Mouse (Mus musculus): ENCODE results near the gene Mcoln2. TPM values are rescaled to one million over a fixed set of nuclear protein-coding genes. Genes with fewer than 3 reads are reported as not detected.

The Mcoln2 gene
- polyA plus RNA-seq, 1 experiment = 1.3 TPM

GRCm38 (mm10) chr3:146227427-146227826 lies 77.8 kb downstream of the Mcoln2 start:
- DNase-seq (ENCODE audit: low spot score) = no peak

DNA sequence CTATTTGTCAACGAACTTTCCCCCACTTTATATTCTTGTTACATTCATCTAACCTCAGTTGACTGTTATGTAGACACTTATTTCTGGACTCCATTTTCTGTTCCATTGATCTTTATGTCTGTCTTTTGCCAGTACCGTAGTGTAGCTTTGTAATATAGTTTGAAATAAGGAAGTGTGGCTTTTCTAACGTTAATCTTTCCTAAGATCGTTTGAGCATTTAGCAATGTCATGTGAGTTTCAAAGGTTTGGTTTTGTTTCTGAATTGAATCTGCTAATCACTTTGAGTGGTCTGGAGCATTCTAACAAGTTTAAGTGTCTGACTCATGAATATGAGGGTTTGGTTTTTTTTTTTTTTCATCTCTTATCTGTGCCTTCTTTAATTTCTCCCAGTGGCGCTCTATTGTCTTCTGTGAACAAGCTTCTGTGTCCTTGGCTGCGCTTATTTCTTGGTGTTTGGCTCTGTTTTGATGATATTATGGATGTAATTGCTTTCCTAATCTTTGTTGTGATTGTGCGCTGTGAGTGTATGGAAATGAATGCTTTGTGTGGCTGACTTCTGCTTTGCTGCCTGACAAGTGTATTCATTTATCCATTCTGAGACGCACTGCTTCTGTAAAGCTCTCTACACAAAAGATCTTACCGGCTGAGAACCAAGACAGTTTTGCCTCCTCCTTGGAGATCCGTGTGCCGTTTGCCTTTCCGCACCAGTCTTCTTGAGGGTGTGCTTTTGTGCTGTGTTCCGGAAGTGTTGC lies 79.1 kb downstream of the Mcoln2 start:
- no peak for DNase-seq (ENCODE audit: low spot score)

GRCm38 (mm10) chr3:146232708-146233107 lies 83.1 kb downstream of the Mcoln2 start:
- DNase-seq (ENCODE audit: low spot score) = no peak

DNA sequence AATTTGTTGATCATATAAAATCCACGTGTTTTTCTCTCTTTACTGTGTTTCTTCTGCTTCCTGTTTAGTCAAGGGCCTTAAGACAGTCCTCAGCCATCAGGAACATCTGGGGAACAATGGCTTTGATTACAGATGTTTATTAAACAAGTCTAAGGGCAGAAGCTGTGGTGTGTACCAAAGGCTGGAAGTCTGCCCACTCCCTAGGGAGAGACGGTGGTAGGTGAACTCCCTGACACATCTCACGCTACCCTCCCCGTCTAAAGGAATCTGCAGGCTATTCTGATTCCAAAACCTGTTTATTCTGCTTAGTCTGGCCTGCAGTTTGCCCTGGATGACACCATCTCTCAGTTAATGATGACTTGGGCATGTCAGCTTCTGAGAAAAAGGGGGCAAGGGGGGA lies 84.1 kb downstream of the Mcoln2 start:
- DNase-seq (ENCODE audit: low spot score) = no peak

DNA sequence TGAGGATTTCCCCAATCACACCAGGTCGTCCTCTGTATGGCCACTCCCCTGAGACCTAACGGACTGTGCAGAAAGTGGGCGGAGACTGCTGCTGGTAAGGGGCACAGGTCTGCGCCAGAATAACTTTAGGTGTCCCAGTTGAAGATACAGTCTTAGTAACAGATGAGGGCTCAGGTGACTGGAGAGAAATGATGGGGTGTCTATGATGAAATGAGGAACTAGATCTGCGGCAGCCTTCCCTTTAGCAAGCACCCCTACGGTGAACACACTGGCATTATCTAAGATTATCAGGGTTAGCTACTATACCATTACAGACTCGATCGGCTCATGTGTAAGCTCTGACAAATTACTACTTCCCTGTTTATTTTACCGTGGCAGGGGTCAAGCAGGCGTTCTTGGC lies 84.9 kb downstream of the Mcoln2 start:
- no peak for DNase-seq (ENCODE audit: low spot score)

- DNase-seq (ENCODE audit: low spot score) = no peak
These were observed 86.6 kb downstream of the Mcoln2 start for GRCm38 (mm10) chr3:146236280-146236679.

- no peak for DNase-seq (ENCODE audit: low spot score)
These were observed 88.0 kb downstream of the Mcoln2 start for GRCm38 (mm10) chr3:146237676-146238075.

DNA sequence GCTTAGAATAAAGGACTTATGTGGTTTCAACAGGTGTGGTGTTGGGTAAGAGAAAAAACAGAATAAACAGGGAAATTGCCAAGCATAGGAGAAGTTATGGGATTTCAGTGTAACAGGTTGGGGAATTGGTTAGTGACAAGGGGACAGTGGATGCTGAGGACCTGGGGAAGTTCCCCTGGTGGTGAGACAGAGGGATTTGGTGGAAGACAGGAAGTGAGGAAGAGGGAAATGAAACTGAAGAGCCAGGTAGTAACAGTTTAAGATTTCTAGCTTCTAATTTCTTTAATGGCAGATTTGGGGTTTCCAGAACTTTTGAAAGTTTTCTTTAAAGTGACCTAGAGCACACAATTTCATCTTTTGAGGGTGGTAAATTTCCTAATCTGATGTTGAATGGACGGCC lies 95.0 kb downstream of the Mcoln2 start:
- DNase-seq (ENCODE audit: low spot score) = no peak

Other genes starting within 250 kb of the Mcoln2 start
- gene Bcl10, start 227.0 kb upstream of the Mcoln2 start, polyA plus RNA-seq (2012; rRNA removed) = 24.3 and 25.7 TPM in 2 replicates
- gene 2410004B18Rik, start 211.8 kb upstream of the Mcoln2 start, polyA plus RNA-seq (2012; rRNA removed) = 18.9 and 23.1 TPM in 2 replicates
- gene Syde2, start 162.0 kb upstream of the Mcoln2 start, polyA plus RNA-seq (2012; rRNA removed) = 9.9 and 10.9 TPM in 2 replicates
- gene Wdr63, start 41.7 kb upstream of the Mcoln2 start, polyA plus RNA-seq (2012; rRNA removed) = 0.15 and 0.25 TPM in 2 replicates
- gene Mcoln3, start 32.4 kb upstream of the Mcoln2 start, polyA plus RNA-seq (2012; rRNA removed) = 0.01 and 0.12 TPM in 2 replicates
- 3.8 and 4.4 TPM in 2 replicates for gene Lpar3, start 71.1 kb downstream of the Mcoln2 start, polyA plus RNA-seq (2012; rRNA removed)